Mouse (Mus musculus) heart, adult 2 months (tissue): ENCODE measurements around the gene Iqcf4.

Experiments used
- CTCF ChIP-seq: fragments of 200-600 bp; IDR thresholded peaks from 2 replicates; pipeline ENCODE4 v1.8.1; 2022; ENCODE audit warnings: antibody characterized with exemption, mild to moderate bottlenecking, moderate library complexity
- POLR2A ChIP-seq: fragments of 200-500 bp; IDR thresholded peaks from 2 replicates; pipeline ENCODE4 v1.6.1; 2011; ENCODE audit warnings: mild to moderate bottlenecking, low read depth, low read length, control low read depth; ENCODE audit not compliant: insufficient read depth

DNA sequence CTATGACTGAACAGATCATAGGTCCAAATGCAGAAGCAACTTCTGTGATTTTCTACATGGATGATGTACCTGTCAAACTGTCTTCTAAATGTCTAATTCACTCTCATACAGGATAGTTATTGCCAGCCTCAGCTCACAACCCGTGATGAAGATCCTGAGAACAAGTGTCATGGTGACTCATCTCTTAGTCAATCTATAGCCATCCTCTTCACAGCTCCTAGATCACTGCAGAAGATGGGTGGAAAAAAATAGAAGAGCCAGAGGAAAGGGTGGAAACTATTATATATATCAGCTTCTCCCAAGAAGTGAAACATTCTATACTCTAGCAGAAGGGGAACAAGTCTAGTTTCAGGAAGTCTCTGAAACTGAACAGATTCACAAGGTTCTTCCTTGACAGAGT, 11.8 kb upstream of the Iqcf4 start:
- no peak for TF ChIP-seq CTCF
- TF ChIP-seq POLR2A: no peak
